Mouse (Mus musculus): ENCODE measurements around the gene Olfr49.

Olfr49 gene

GRCm38 (mm10) chr14:54250122-54250521 is 34.6 kb downstream of the Olfr49 start:
- Histone ChIP-seq H3K27me3 (ENCODE audit: control insufficient read depth, insufficient read depth, low read length, poor library complexity, severe bottlenecking) (no peaks in the 10 kb centered on the region), H3K36me3 (ENCODE audit: control insufficient read depth, insufficient read depth, low read length, poor library complexity, severe bottlenecking) (peaks cover 10% of the 10 kb centered on the region)

GRCm38 (mm10) chr14:54249326-54249725 is 35.4 kb downstream of the Olfr49 start:
- H3K36me3 ChIP-seq (ENCODE audit: control insufficient read depth, insufficient read depth, low read length, poor library complexity, severe bottlenecking): peaks cover 10% of the 10 kb centered on the region
- no peaks in the 10 kb centered on the region for H3K27me3 ChIP-seq (ENCODE audit: control insufficient read depth, insufficient read depth, low read length, poor library complexity, severe bottlenecking)
- DNase-seq (ENCODE audit: low read depth, low spot score): no peak

More at GRCm38 (mm10) chr14:54250122-54250521, 34.6 kb downstream of the Olfr49 start:
- DNase-seq (ENCODE audit: low read depth, low spot score): no peak

- DNase-seq (ENCODE audit: low read depth, low spot score): no peak
- Histone ChIP-seq H3K27me3 (ENCODE audit: control insufficient read depth, insufficient read depth, low read length, poor library complexity, severe bottlenecking) (no peaks in the 10 kb centered on the region), H3K36me3 (ENCODE audit: control insufficient read depth, insufficient read depth, low read length, poor library complexity, severe bottlenecking) (peaks cover 19% of the 10 kb centered on the region)
These were observed 38.5 kb downstream of the Olfr49 start for GRCm38 (mm10) chr14:54246232-54246631.

- peaks cover 27% of the 10 kb centered on the region for H3K36me3 ChIP-seq (ENCODE audit: control insufficient read depth, insufficient read depth, low read length, poor library complexity, severe bottlenecking)
- no peak for DNase-seq (ENCODE audit: low read depth, low spot score)
- H3K27me3 ChIP-seq (ENCODE audit: control insufficient read depth, insufficient read depth, low read length, poor library complexity, severe bottlenecking): no peaks in the 10 kb centered on the region
These were observed 40.6 kb downstream of the Olfr49 start for GRCm38 (mm10) chr14:54244183-54244582.

DNA sequence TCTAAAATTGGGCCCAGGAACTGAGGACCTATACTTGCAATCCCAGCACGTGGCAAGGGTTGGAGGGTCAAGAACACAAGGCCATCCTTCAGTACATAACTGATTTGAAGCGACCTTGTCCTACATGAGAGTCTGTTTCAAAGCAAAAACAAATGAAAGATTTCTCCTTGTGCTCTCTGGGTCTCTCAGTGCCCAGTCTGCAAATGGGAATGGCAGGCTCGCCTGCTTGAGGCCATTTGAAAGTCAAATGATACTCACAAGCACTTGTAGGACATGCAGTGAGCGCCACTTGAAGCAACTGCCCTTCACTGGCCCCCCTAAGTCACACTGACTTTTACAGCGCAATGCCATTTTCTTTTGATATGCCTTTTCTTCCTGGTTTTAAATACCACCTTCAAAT is 44.2 kb downstream of the Olfr49 start:
- H3K36me3 ChIP-seq (ENCODE audit: control insufficient read depth, insufficient read depth, low read length, poor library complexity, severe bottlenecking): peaks cover 17% of the 10 kb centered on the region
- no peaks in the 10 kb centered on the region for H3K27me3 ChIP-seq (ENCODE audit: control insufficient read depth, insufficient read depth, low read length, poor library complexity, severe bottlenecking)
- DNase-seq (ENCODE audit: low read depth, low spot score): no peak

DNA sequence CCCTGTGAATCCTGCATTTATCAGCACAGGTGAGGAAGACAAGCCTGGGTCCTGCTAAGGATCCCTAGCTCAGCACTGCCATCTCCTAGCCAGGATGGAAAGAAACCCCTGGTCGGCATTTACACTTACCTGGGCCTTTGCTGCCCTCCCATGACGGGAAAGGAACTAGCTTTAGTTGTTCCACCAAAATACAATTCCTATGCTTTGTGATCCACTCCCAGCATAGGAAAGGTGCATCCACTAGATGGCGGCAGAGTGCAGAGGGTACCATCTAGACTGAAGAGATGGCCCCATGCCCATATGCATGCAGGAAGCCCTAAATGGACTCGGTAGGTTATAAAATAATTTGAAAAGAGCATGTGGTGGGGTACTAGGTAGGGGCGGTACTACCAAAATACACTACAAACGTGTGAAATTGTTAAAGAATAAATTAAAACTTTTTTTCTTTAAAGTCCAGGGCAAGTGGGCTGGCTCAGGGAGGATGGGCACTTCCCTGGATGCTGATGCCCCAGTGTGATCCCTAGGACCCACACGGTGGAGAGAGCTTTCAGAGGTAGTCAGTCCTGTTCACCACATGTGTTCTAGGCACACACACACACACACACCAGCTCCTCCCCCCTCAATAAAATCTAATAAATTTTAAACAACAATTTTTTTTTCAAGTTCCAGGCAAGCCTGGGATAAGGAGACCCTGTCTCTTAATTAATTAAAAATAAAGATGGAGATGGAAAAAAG is 45.6 kb downstream of the Olfr49 start:
- H3K36me3 ChIP-seq (ENCODE audit: control insufficient read depth, insufficient read depth, low read length, poor library complexity, severe bottlenecking): peaks cover 20% of the 10 kb centered on the region
- no peaks in the 10 kb centered on the region for H3K27me3 ChIP-seq (ENCODE audit: control insufficient read depth, insufficient read depth, low read length, poor library complexity, severe bottlenecking)
- peak; percentile 90 for DNase-seq (ENCODE audit: low read depth, low spot score)

GRCm38 (mm10) chr14:54236881-54237280 is 47.9 kb downstream of the Olfr49 start:
- Histone ChIP-seq H3K27me3 (ENCODE audit: control insufficient read depth, insufficient read depth, low read length, poor library complexity, severe bottlenecking) (no peaks in the 10 kb centered on the region), H3K36me3 (ENCODE audit: control insufficient read depth, insufficient read depth, low read length, poor library complexity, severe bottlenecking) (peaks cover 15% of the 10 kb centered on the region)
- DNase-seq (ENCODE audit: low read depth, low spot score): no peak

GRCm38 (mm10) chr14:54235825-54236540 is 48.8 kb downstream of the Olfr49 start:
- H3K27me3 ChIP-seq (ENCODE audit: control insufficient read depth, insufficient read depth, low read length, poor library complexity, severe bottlenecking): no peaks in the 10 kb centered on the region
- peaks cover 11% of the 10 kb centered on the region for H3K36me3 ChIP-seq (ENCODE audit: control insufficient read depth, insufficient read depth, low read length, poor library complexity, severe bottlenecking)
- DNase-seq (ENCODE audit: low read depth, low spot score): no peak

DNA sequence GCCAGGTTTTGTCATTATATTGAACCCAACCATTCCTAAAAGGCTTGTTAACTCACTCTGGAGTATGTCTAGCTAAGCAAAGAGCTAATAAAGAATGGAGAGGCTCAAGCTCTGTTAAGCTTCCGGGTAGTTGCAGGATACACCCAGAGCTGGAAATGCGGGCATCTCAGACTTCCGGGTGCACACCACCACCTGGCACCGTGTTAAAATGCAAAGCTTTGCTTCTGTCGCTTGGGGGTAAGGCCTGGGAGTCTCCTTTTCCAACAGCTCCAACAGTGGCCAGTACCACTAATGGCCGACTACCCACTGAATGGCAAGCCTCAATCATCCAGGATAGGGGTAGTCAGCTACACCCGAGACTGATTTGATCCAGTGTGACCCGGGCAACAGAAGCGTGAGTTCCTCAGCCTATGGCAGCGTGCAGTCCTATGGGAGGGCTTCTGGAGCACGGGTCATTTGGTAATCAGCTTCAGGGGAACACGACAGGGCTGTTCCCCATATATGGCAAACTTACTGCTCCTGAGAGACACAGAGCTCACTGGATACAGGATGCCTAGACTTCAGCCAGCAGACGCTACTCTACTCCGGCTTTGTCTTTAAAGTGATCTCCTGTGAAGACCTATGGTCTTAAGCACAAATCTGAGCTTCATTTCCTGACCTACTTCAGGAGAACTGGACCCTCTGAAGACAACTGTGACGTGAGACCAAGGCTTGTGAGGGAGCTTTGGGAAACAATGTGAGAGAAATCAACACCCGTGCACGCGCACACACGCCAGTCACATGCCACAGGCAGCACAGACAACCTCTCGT is 50.3 kb downstream of the Olfr49 start:
- H3K36me3 ChIP-seq (ENCODE audit: control insufficient read depth, insufficient read depth, low read length, poor library complexity, severe bottlenecking): peaks cover 4% of the 10 kb centered on the region; the same call in 1 of the 2 replicates
- DNase-seq (ENCODE audit: low read depth, low spot score): no peak
- H3K27me3 ChIP-seq (ENCODE audit: control insufficient read depth, insufficient read depth, low read length, poor library complexity, severe bottlenecking): no peaks in the 10 kb centered on the region

- Histone ChIP-seq H3K36me3 (ENCODE audit: control insufficient read depth, insufficient read depth, low read length, poor library complexity, severe bottlenecking) (peaks cover 4% of the 10 kb centered on the region; the same call in 1 of the 2 replicates), H3K27me3 (ENCODE audit: control insufficient read depth, insufficient read depth, low read length, poor library complexity, severe bottlenecking) (no peaks in the 10 kb centered on the region)
- DNase-seq (ENCODE audit: low read depth, low spot score): peak; percentile 74
These were observed 51.1 kb downstream of the Olfr49 start for GRCm38 (mm10) chr14:54233559-54234143.

- DNase-seq (ENCODE audit: low read depth, low spot score): peak; percentile 93
- Histone ChIP-seq H3K36me3 (ENCODE audit: control insufficient read depth, insufficient read depth, low read length, poor library complexity, severe bottlenecking) (peaks cover 4% of the 10 kb centered on the region; the same call in 1 of the 2 replicates), H3K27me3 (ENCODE audit: control insufficient read depth, insufficient read depth, low read length, poor library complexity, severe bottlenecking) (no peaks in the 10 kb centered on the region)
These were observed 51.8 kb downstream of the Olfr49 start for GRCm38 (mm10) chr14:54232811-54233558.

- DNase-seq (ENCODE audit: low read depth, low spot score): no peak
- Histone ChIP-seq H3K36me3 (ENCODE audit: control insufficient read depth, insufficient read depth, low read length, poor library complexity, severe bottlenecking) (peaks cover 4% of the 10 kb centered on the region; the same call in 1 of the 2 replicates), H3K27me3 (ENCODE audit: control insufficient read depth, insufficient read depth, low read length, poor library complexity, severe bottlenecking) (no peaks in the 10 kb centered on the region)
These were observed 52.6 kb downstream of the Olfr49 start for GRCm38 (mm10) chr14:54232143-54232542.

DNA sequence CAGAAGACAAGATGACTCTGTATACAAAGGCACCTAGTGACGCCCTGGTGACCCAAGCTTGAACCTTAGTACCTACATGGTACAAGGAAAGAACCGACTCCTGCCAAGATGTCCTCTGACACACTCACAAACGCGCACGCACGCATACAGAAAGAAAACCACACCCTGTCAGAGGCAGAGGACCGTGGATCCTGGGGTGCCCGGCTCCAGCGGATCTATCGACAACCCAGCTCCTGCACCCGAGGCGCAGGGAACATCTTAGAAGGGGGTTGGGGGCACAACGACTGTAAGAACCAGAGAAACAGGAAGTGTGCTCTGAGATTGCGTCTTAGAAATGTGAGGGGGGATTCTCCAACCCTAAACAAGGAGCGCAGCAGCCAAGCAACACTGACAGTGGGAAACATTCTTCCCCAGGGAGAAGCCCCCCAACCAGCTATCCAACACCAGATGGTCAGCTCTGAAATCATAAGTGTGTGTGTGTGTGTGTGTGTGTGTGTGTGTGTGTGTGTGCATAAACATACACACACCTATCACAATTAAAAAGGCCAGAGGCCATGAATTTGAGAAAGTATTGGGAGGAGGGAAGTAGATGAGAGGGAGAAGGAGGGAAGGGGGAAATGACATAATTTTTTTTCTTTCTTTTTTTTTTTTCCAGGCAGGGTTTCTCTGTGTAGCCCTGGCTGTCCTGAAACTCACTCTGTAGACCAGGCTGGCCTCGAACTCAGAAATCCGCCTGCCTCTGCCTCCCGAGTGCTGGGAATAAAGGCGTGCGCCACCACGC is 53.4 kb downstream of the Olfr49 start:
- peak; percentile 91 for DNase-seq (ENCODE audit: low read depth, low spot score)
- Histone ChIP-seq H3K27me3 (ENCODE audit: control insufficient read depth, insufficient read depth, low read length, poor library complexity, severe bottlenecking) (no peaks in the 10 kb centered on the region), H3K36me3 (ENCODE audit: control insufficient read depth, insufficient read depth, low read length, poor library complexity, severe bottlenecking) (peaks cover 4% of the 10 kb centered on the region; the same call in 1 of the 2 replicates)
